Mouse (Mus musculus) myocyte (in vitro differentiated cells): ENCODE results near the gene Ndrg3. TPM values are rescaled to one million over a fixed set of nuclear protein-coding genes. Genes with fewer than 3 reads are reported as not detected.

Source experiments
- H3K27me3 ChIP-seq: one replicate; pipeline ENCODE4 v1.6.1; 2011; ENCODE audit not compliant: control insufficient read depth, insufficient read depth, insufficient read length
- H3K36me3 ChIP-seq: one replicate; pipeline ENCODE4 v1.6.1; 2011; ENCODE audit not compliant: control insufficient read depth, insufficient read depth
- H3K4me2 ChIP-seq: one replicate; pipeline ENCODE4 v1.6.1; 2011; ENCODE audit warnings: low read depth, control low read depth
- H3K4me3 ChIP-seq: one replicate; pipeline ENCODE4 v1.5.1; 2011; ENCODE audit warnings: mild to moderate bottlenecking, control low read depth, moderate library complexity
- H3K79me2 ChIP-seq: one replicate; pipeline ENCODE4 v1.6.1; 2011; ENCODE audit not compliant: control insufficient read depth, insufficient read depth
- H3ac ChIP-seq: one replicate; pipeline ENCODE4 v1.6.1; 2011; ENCODE audit not compliant: control insufficient read depth, insufficient read length
- CEBPB ChIP-seq: IDR thresholded peaks from 2 replicates; pipeline ENCODE4 v1.6.1; 2011; ENCODE audit warnings: mild to moderate bottlenecking, moderate library complexity; ENCODE audit not compliant: poor library complexity, insufficient read depth, severe bottlenecking
- E2F4 ChIP-seq: IDR thresholded peaks from one replicate; pipeline ENCODE4 v1.6.1; 2011; ENCODE audit warnings: mild to moderate bottlenecking, control low read depth, moderate library complexity; ENCODE audit not compliant: insufficient read depth
- MAX ChIP-seq: IDR thresholded peaks from one replicate; pipeline ENCODE4 v1.6.1; 2011; ENCODE audit warnings: low read depth, mild to moderate bottlenecking, control low read depth
- MYOD1 ChIP-seq, 3 experiments: IDR thresholded peaks; one replicate each; pipeline ENCODE4 v1.6.1; 2011; ENCODE audit warnings: control low read depth in 2 of 3, low read depth in 2 of 3, mild to moderate bottlenecking in 2 of 3, moderate library complexity in 1 of 3; ENCODE audit not compliant: insufficient read length in 2 of 3, control insufficient read depth in 1 of 3
- MYOG ChIP-seq, 3 experiments: IDR thresholded peaks; one replicate each; pipeline ENCODE4 v1.6.1; 2011; ENCODE audit warnings: control low read depth in 2 of 3, low read depth in 2 of 3, mild to moderate bottlenecking in 2 of 3; ENCODE audit not compliant: insufficient read length in 2 of 3, control insufficient read depth in 1 of 3, insufficient read depth in 1 of 3
- POLR2A ChIP-seq: IDR thresholded peaks from one replicate; pipeline ENCODE4 v1.6.1; 2011; ENCODE audit warnings: low read depth, mild to moderate bottlenecking, control low read depth, moderate library complexity; ENCODE audit not compliant: insufficient read length
- POLR2AphosphoS2 ChIP-seq: IDR thresholded peaks from one replicate; pipeline ENCODE4 v1.6.1; 2011; ENCODE audit warnings: low read depth, control low read depth; ENCODE audit not compliant: insufficient read length
- REST ChIP-seq: IDR thresholded peaks from one replicate; pipeline ENCODE4 v1.6.1; 2011; ENCODE audit warnings: mild to moderate bottlenecking, control low read depth, moderate library complexity; ENCODE audit not compliant: insufficient read depth, insufficient read length
- SRF ChIP-seq: IDR thresholded peaks from one replicate; pipeline ENCODE4 v1.6.1; 2011; ENCODE audit warnings: low read depth; ENCODE audit not compliant: control insufficient read depth, insufficient read length
- TCF12 ChIP-seq: IDR thresholded peaks from one replicate; pipeline ENCODE4 v1.6.1; 2011; ENCODE audit warnings: mild to moderate bottlenecking, control low read depth; ENCODE audit not compliant: poor library complexity, insufficient read depth, severe bottlenecking
- TCF3 ChIP-seq: IDR thresholded peaks from one replicate; pipeline ENCODE4 v1.6.1; 2011; ENCODE audit warnings: low read depth, control low read depth; ENCODE audit not compliant: insufficient read length
- USF1 ChIP-seq: IDR thresholded peaks from one replicate; pipeline ENCODE4 v1.6.1; 2011; ENCODE audit warnings: low read depth, mild to moderate bottlenecking, control low read depth, moderate library complexity
- polyA plus RNA-seq: library from polyadenylated mRNA; unstranded; fragments of >200 nt; fragmentation: generic; extraction: Trizol; gene quantifications from one replicate; pipeline ENCODE4 v1.2.1, GENCODE M21; 2012; ENCODE audit warnings: missing spikeins

Ndrg3 gene
- polyA plus RNA-seq, 1 experiment = 34.0 TPM

- Histone ChIP-seq H3K4me2 (no peak overlapping the region), H3K36me3 (no peaks in the 10 kb centered on the region), H3K4me3 (no peak overlapping the region), H3K79me2 (no peaks in the 10 kb centered on the region), H3ac (no peak overlapping the region), H3K27me3 (peaks cover 8% of the 10 kb centered on the region)
- TF ChIP-seq SRF = no peak
- no peak for TF ChIP-seq USF1
- TF ChIP-seq REST = no peak
- TF ChIP-seq POLR2AphosphoS2 = no peak
- TF ChIP-seq MYOD1 (IDR thresholded peaks at IDR 0.05; ENCODE audit: control insufficient read depth in 1 of 3, insufficient read length in 2 of 3, low read depth in 2 of 3) = no peak
- no peak for TF ChIP-seq POLR2A
- no peak for TF ChIP-seq MYOG (IDR thresholded peaks at IDR 0.05; ENCODE audit: control insufficient read depth in 1 of 3, insufficient read depth in 1 of 3, insufficient read length in 2 of 3, low read depth in 2 of 3)
- TF ChIP-seq TCF3 = no peak
- no peak for TF ChIP-seq CEBPB
- TF ChIP-seq TCF12 = no peak
- TF ChIP-seq E2F4 = no peak
- TF ChIP-seq MAX = no peak
Observed at GRCm38 (mm10) chr2:156896384-156896914, 95.4 kb downstream of the Ndrg3 start.

- TF ChIP-seq E2F4 = no peak
- TF ChIP-seq MYOG (IDR thresholded peaks at IDR 0.05; ENCODE audit: control insufficient read depth in 1 of 3, insufficient read depth in 1 of 3, insufficient read length in 2 of 3, low read depth in 2 of 3) = no peak
- TF ChIP-seq MAX = no peak
- no peak for TF ChIP-seq TCF12
- TF ChIP-seq MYOD1 (IDR thresholded peaks at IDR 0.05; ENCODE audit: control insufficient read depth in 1 of 3, insufficient read length in 2 of 3, low read depth in 2 of 3) = no peak
- no peak for TF ChIP-seq REST
- no peak for TF ChIP-seq CEBPB
- no peak for TF ChIP-seq SRF
- TF ChIP-seq POLR2AphosphoS2 = no peak
- no peak for TF ChIP-seq TCF3
- H3K4me2 ChIP-seq = no peak overlapping the region
- no peaks in the 10 kb centered on the region for H3K36me3 ChIP-seq
- no peak overlapping the region for H3ac ChIP-seq
- peaks cover 8% of the 10 kb centered on the region for H3K27me3 ChIP-seq
- H3K4me3 ChIP-seq = no peak overlapping the region
- no peaks in the 10 kb centered on the region for H3K79me2 ChIP-seq
Observed at GRCm38 (mm10) chr2:156894496-156895265, 97.2 kb downstream of the Ndrg3 start.

- Histone ChIP-seq H3K4me3 (no peak overlapping the region), H3K4me2 (no peak overlapping the region), H3ac (no peak overlapping the region), H3K79me2 (no peaks in the 10 kb centered on the region), H3K36me3 (no peaks in the 10 kb centered on the region), H3K27me3 (peaks cover 8% of the 10 kb centered on the region)
- TF ChIP-seq POLR2A = no peak
- no peak for TF ChIP-seq USF1
- TF ChIP-seq MYOG (IDR thresholded peaks at IDR 0.05; ENCODE audit: control insufficient read depth in 1 of 3, insufficient read depth in 1 of 3, insufficient read length in 2 of 3, low read depth in 2 of 3) = no peak
- TF ChIP-seq CEBPB = no peak
- no peak for TF ChIP-seq TCF3
- no peak for TF ChIP-seq POLR2AphosphoS2
- TF ChIP-seq E2F4 = no peak
- no peak for TF ChIP-seq SRF
Observed at GRCm38 (mm10) chr2:156892821-156893220, 99.0 kb downstream of the Ndrg3 start.

- Histone ChIP-seq H3K79me2 (no peaks in the 10 kb centered on the region), H3K4me2 (no peak overlapping the region), H3K4me3 (no peak overlapping the region), H3K36me3 (no peaks in the 10 kb centered on the region), H3K27me3 (peaks cover 3% of the 10 kb centered on the region), H3ac (no peak overlapping the region)
- TF ChIP-seq TCF3 (no peak), MAX (no peak), MYOD1 (IDR thresholded peaks at IDR 0.05; ENCODE audit: control insufficient read depth in 1 of 3, insufficient read length in 2 of 3, low read depth in 2 of 3) (no peak), POLR2A (no peak), TCF12 (no peak), POLR2AphosphoS2 (no peak), REST (no peak), USF1 (no peak), E2F4 (no peak), CEBPB (no peak), SRF (no peak), MYOG (IDR thresholded peaks at IDR 0.05; ENCODE audit: control insufficient read depth in 1 of 3, insufficient read depth in 1 of 3, insufficient read length in 2 of 3, low read depth in 2 of 3) (no peak)
Observed at GRCm38 (mm10) chr2:156892240-156892639, 99.6 kb downstream of the Ndrg3 start.
